ENCODE assay signal across 24 mouse cellular contexts in the genomic region with DNA sequence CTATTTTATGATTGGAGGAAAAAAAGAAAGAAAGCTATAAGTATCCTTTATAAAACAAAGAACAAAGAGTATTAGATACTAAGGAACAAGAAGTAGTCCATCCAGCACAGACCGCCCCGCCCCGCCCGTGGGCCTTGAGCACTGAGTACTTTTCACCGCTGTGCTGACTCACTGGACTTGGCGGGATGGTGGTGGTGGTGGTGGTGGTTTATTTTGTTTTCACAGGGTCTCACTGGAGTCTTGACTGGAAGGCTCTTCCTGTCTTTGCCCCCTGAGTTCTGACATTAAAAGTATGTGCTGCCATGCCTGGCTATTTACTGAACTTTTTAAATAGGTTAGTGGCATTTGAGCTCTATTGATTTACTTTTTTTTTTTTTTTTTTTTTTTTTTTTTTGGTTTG. TPM values are rescaled to one million over a fixed set of nuclear protein-coding genes. Genes with fewer than 3 reads are reported as not detected.
DNase-seq lines count a peak whose midpoint lies in the region; ATAC-seq and TF ChIP-seq lines count a peak whose summit lies in the region.
"Had no signal": no experiment of that assay in that cellular context is flagged by ENCODE, and none has a peak within 500 bp of the region (broad histone marks: within the 10 kb centered on the region; RNA-seq: fewer than 3 reads in every experiment).

No protein-coding gene starts in this region.

- no peaks in the 10 kb centered on the region for H3K4me1 ChIP-seq in heart, embryonic 12.5 days (replicated peaks)
- H3K4me1 ChIP-seq in MEL (ENCODE audit: control insufficient read depth in 1 of 2, insufficient read depth in 2 of 2, low read length in 2 of 2) = peaks cover 3 to 7% of the 10 kb centered on the region in 2 experiments
- H3K4me1 ChIP-seq in hindbrain, embryonic 16.5 days (ENCODE audit: control insufficient read depth, insufficient read depth, low read depth, low read length) = no peaks in the 10 kb centered on the region
- H3K4me1 ChIP-seq: embryonic facial prominence, embryonic 15.5 days; forebrain, embryonic 10.5 days; forebrain, embryonic 15.5 days; hindbrain, embryonic 13.5 days; intestine, embryonic 15.5 days had no signal

- TF ChIP-seq EP300 in MEL (IDR thresholded peaks at IDR 0.05; ENCODE audit: low read depth in 1 of 2, low read length in 2 of 2) = no peak

- H3K4me2 ChIP-seq in heart, embryonic 12.5 days = no peak overlapping the region
- no peak overlapping the region for H3K4me2 ChIP-seq in hindbrain, embryonic 16.5 days (ENCODE audit: low read length)
- H3K4me2 ChIP-seq: embryonic facial prominence, embryonic 15.5 days; forebrain, embryonic 15.5 days; hindbrain, embryonic 13.5 days; intestine, embryonic 15.5 days had no signal

- WGBS in heart, embryonic 12.5 days = 95% methylated on average over 6 of the region's 6 CpGs
- 97% methylated on average over 6 of the region's 6 CpGs for whole genome bisulfite sequencing in hindbrain, embryonic 16.5 days

- no peaks in the 10 kb centered on the region for H3K9me3 ChIP-seq in heart, embryonic 12.5 days (replicated peaks)
- no peaks in the 10 kb centered on the region for H3K9me3 ChIP-seq in MEL (replicated peaks; ENCODE audit: insufficient read depth, low read length)
- no peaks in the 10 kb centered on the region for H3K9me3 ChIP-seq in hindbrain, embryonic 16.5 days (ENCODE audit: control insufficient read depth, low read length)
- H3K9me3 ChIP-seq: embryonic facial prominence, embryonic 15.5 days; forebrain, embryonic 10.5 days; forebrain, embryonic 15.5 days; hindbrain, embryonic 13.5 days; intestine, embryonic 15.5 days had no signal

- no peak overlapping the region for H3K9ac ChIP-seq in heart, embryonic 12.5 days
- H3K9ac ChIP-seq in MEL (ENCODE audit: control insufficient read depth, low read depth, low read length, poor library complexity, severe bottlenecking) = no peak overlapping the region
- H3K9ac ChIP-seq in hindbrain, embryonic 16.5 days (ENCODE audit: low read depth, low read length) = no peak overlapping the region
- H3K9ac ChIP-seq: embryonic facial prominence, embryonic 15.5 days; forebrain, embryonic 15.5 days; hindbrain, embryonic 13.5 days; intestine, embryonic 15.5 days had no signal

- H3K27me3 ChIP-seq in heart, embryonic 12.5 days (replicated peaks) = no peaks in the 10 kb centered on the region
- no peaks in the 10 kb centered on the region for H3K27me3 ChIP-seq in MEL (ENCODE audit: control insufficient read depth in 1 of 2, insufficient read depth in 2 of 2, low read length in 2 of 2)
- no peaks in the 10 kb centered on the region for H3K27me3 ChIP-seq in hindbrain, embryonic 16.5 days (replicated peaks; ENCODE audit: control insufficient read depth, insufficient read depth, low read length)
- H3K27me3 ChIP-seq: CH12.LX; embryonic facial prominence, embryonic 15.5 days; forebrain, embryonic 15.5 days; hindbrain, embryonic 13.5 days; intestine, embryonic 15.5 days; Patski had no signal

- peaks cover 73% of the 10 kb centered on the region for H3K36me3 ChIP-seq in heart, embryonic 12.5 days
- H3K36me3 ChIP-seq in MEL (ENCODE audit: control insufficient read depth in 1 of 2, insufficient read depth in 2 of 2, low read length in 2 of 2) = peaks cover 15 to 25% of the 10 kb centered on the region in 2 experiments
- H3K36me3 ChIP-seq in hindbrain, embryonic 16.5 days (ENCODE audit: control insufficient read depth, insufficient read depth, low read length) = peaks cover 30% of the 10 kb centered on the region

- DNase-seq in heart, adult 11 months = peak; percentile 59
- DNase-seq in 3134 (ENCODE audit: extremely low read depth, insufficient read length, low spot score) = peak; percentile 60
- peak; percentile 73 for DNase-seq in MEL (ENCODE audit: low read depth, low spot score)
- DNase-seq in c-Kit-positive CD71-positive TER-119-positive erythroid progenitor cells, embryonic 14.5 days (ENCODE audit: low spot score) = peak; percentile 42
- no peak for DNase-seq in cerebellum, postnatal 10 days
- DNase-seq: adrenal gland, adult 8-10 months; adrenal gland, postnatal 36 days; cerebellum, adult 11-12 months; cerebellum, adult 9-11 months; embryo, embryonic 11 days; gastrocnemius, postnatal 10 days; heart, postnatal 10 days; kidney, adult 18-20 months had no signal

- no peak overlapping the region for H3K27ac ChIP-seq in heart, embryonic 12.5 days (ENCODE audit: poor library complexity, severe bottlenecking)
- peak overlapping the region; percentile 43 for H3K27ac ChIP-seq in MEL (ENCODE audit: control insufficient read depth, low read depth, low read length)
- no peak overlapping the region for H3K27ac ChIP-seq in hindbrain, embryonic 16.5 days (ENCODE audit: low read depth, low read length)
- H3K27ac ChIP-seq: embryonic facial prominence, embryonic 15.5 days; forebrain, embryonic 10.5 days; forebrain, embryonic 15.5 days; hindbrain, embryonic 13.5 days; intestine, embryonic 15.5 days had no signal

- TF ChIP-seq CTCF in MEL (IDR thresholded peaks at IDR 0.05 in 2 of 3, conservative IDR thresholded peaks at IDR 0.05 in 1 of 3; ENCODE audit: control insufficient read depth in 1 of 3, insufficient read depth in 1 of 3, low read depth in 2 of 3, low read length in 3 of 3, poor library complexity in 1 of 3, severe bottlenecking in 1 of 3) = no peak

- no peak for TF ChIP-seq RAD21 in MEL (IDR thresholded peaks at IDR 0.05; ENCODE audit: low read depth, low read length)

- no peak overlapping the region for H3K4me3 ChIP-seq in heart, embryonic 12.5 days
- H3K4me3 ChIP-seq in MEL (ENCODE audit: control insufficient read depth in 1 of 2, insufficient read depth in 1 of 2, low read depth in 2 of 2, low read length in 2 of 2) = no peak overlapping the region; a peak in 1 of 4 replicates
- H3K4me3 ChIP-seq in hindbrain, embryonic 16.5 days (ENCODE audit: low read length) = no peak overlapping the region
- H3K4me3 ChIP-seq: embryonic facial prominence, embryonic 15.5 days; erythroblast, embryonic 14.5 days; forebrain, embryonic 10.5 days; forebrain, embryonic 15.5 days; hindbrain, embryonic 13.5 days; intestine, embryonic 15.5 days had no signal

- TF ChIP-seq POLR2A in MEL (IDR thresholded peaks at IDR 0.05; ENCODE audit: control insufficient read depth in 1 of 2, insufficient read depth in 1 of 2, low read depth in 1 of 2, low read length in 2 of 2, poor library complexity in 1 of 2) = no peak

- H3K79me2 ChIP-seq in MEL (ENCODE audit: control insufficient read depth, insufficient read depth, low read length, poor library complexity) = no peaks in the 10 kb centered on the region

- no peak for ATAC-seq in heart, embryonic 12.5 days (ENCODE audit: insufficient number of reproducible peaks, low FRiP score)
- ATAC-seq in hindbrain, embryonic 16.5 days = no peak
- ATAC-seq: forebrain, embryonic 15.5 days; intestine, embryonic 15.5 days; Patski had no signal

TF ChIP-seq in MEL, 35 proteins besides CTCF, POLR2A, EP300 and RAD21:
- TF ChIP-seq ZMIZ1 (IDR thresholded peaks at IDR 0.05; ENCODE audit: low read depth, low read length) (no peak), ZNF384 (IDR thresholded peaks at IDR 0.05; ENCODE audit: low read depth, low read length) (peak; percentile 76)

RNA-seq across cellular contexts. Expression of gene Pea15a, which starts 23.5 kb away (rescaled TPM):
- polyA plus RNA-seq in heart, embryonic 12.5 days (2016; fragmentation: Nextera tagmentation; extraction: Ambion mirVana) = 156 and 164 TPM in 2 replicates
- total RNA-seq in MEL (2012; rRNA removed) = 2.4 and 3.0 TPM in 2 replicates
- polyA plus RNA-seq in MEL (2012; ENCODE audit: insufficient read depth in 1 of 2, insufficient read length in 2 of 2, low read depth in 1 of 2, low replicate concordance in 2 of 2, missing spikeins in 1 of 2) = 1 to 10 TPM in 1 of 2 experiments, not detected in 1; 7.5 TPM
- 538 and 563 TPM in 2 replicates for polyA plus RNA-seq in hindbrain, embryonic 16.5 days (2015; fragmentation: Nextera tagmentation; extraction: Ambion mirVana)

RNA-seq across cellular contexts. Expression of gene Dcaf8, which starts 35.2 kb away (rescaled TPM):
- polyA plus RNA-seq in heart, embryonic 12.5 days (2016; fragmentation: Nextera tagmentation; extraction: Ambion mirVana) = 123 and 125 TPM in 2 replicates
- total RNA-seq in MEL (2012; rRNA removed) = 31.7 and 32.1 TPM in 2 replicates
- polyA plus RNA-seq in MEL (2012; ENCODE audit: insufficient read depth in 1 of 2, insufficient read length in 2 of 2, low read depth in 1 of 2, low replicate concordance in 2 of 2, missing spikeins in 1 of 2) = 10 to 100 TPM; 45.8 to 49.0 TPM
- polyA plus RNA-seq in hindbrain, embryonic 16.5 days (2015; fragmentation: Nextera tagmentation; extraction: Ambion mirVana) = 86.6 and 91.6 TPM in 2 replicates

RNA-seq across cellular contexts. Expression of gene Casq1, which starts 36.6 kb away (rescaled TPM):
- 182 and 185 TPM in 2 replicates for polyA plus RNA-seq in heart, embryonic 12.5 days (2016; fragmentation: Nextera tagmentation; extraction: Ambion mirVana)
- total RNA-seq in MEL (2012; rRNA removed) = not detected in 2 replicates
- polyA plus RNA-seq in MEL (2012; ENCODE audit: insufficient read depth in 1 of 2, insufficient read length in 2 of 2, low read depth in 1 of 2, low replicate concordance in 2 of 2, missing spikeins in 1 of 2) = under 1 TPM in 1 of 2 experiments, not detected in 1; 0.21 TPM
- 1.5 and 5.5 TPM in 2 replicates for polyA plus RNA-seq in hindbrain, embryonic 16.5 days (2015; fragmentation: Nextera tagmentation; extraction: Ambion mirVana)
- total RNA-seq: hematopoietic stem cell, adult 5-6 weeks had no signal
- polyA plus RNA-seq: erythroblast, embryonic 14.5 days had no signal

RNA-seq across cellular contexts. Expression of gene Pex19, which starts 56.5 kb away (rescaled TPM):
- 133 and 139 TPM in 2 replicates for polyA plus RNA-seq in heart, embryonic 12.5 days (2016; fragmentation: Nextera tagmentation; extraction: Ambion mirVana)
- 26.3 and 27.7 TPM in 2 replicates for total RNA-seq in MEL (2012; rRNA removed)
- polyA plus RNA-seq in MEL (2012; ENCODE audit: insufficient read depth in 1 of 2, insufficient read length in 2 of 2, low read depth in 1 of 2, low replicate concordance in 2 of 2, missing spikeins in 1 of 2) = 10 to 100 TPM in 1 of 2 experiments, not detected in 1; 53.6 TPM
- polyA plus RNA-seq in hindbrain, embryonic 16.5 days (2015; fragmentation: Nextera tagmentation; extraction: Ambion mirVana) = 169 and 173 TPM in 2 replicates

Comparison
In these comparisons a context has a peak if more than half of its experiments do, and no peak if none do; other contexts are left out.
1. DNase-seq: peak in heart, adult 11 months (single experiment), 3134 (single experiment), MEL (single experiment) and c-Kit-positive CD71-positive TER-119-positive erythroid progenitor cells, embryonic 14.5 days (single experiment); none in cerebellum, postnatal 10 days (0 of 2).
2. RNA of gene Casq1, which starts 36.6 kb away (polyA plus RNA-seq): 182 to 185 TPM in heart, embryonic 12.5 days; 1.5 to 5.5 TPM in hindbrain, embryonic 16.5 days and 0.21 TPM in MEL; every median in the first group is over 10 times any median in the second.